Mouse (Mus musculus) neutrophil, adult 5-6 weeks (primary cell): ENCODE data around the gene Fut1. TPM values are rescaled to one million over a fixed set of nuclear protein-coding genes. Genes with fewer than 3 reads are reported as not detected.
A peak's percentile ranks its signal among the peaks of the same experiment; 100 is the strongest.

Experiments used
- ATAC-seq: fragments of 151-379, 151-347 bp; 2 replicates; pipeline ENCODE4 v1.8.0; 2017; ENCODE audit warnings: mild to moderate bottlenecking, moderate TSS enrichment; ENCODE audit not compliant: insufficient number of reproducible peaks, poor library complexity, low FRiP score, severe bottlenecking; ENCODE audit errors: extremely low read depth
- total RNA-seq: library from RNA; stranded (forward); fragments of 200-1000 nt; gene quantifications from 2 replicates; pipeline ENCODE4 v1.2.3, GENCODE M21; 2017

Gene Fut1
- total RNA-seq: not detected in 2 replicates

GRCm38 (mm10) chr7:45617042-45617695 lies at the start of gene Fut1:
TSS of gene Fut1 (plus strand) at chr7:45617289.
- no peak for ATAC-seq

- peak; percentile 92 for ATAC-seq
Measured at GRCm38 (mm10) chr7:45567780-45568516, 49.1 kb upstream of the Fut1 start.

GRCm38 (mm10) chr7:45568601-45569473 lies 48.3 kb upstream of the Fut1 start:
- no peak for ATAC-seq

GRCm38 (mm10) chr7:45570103-45570741 lies 46.9 kb upstream of the Fut1 start, which contains the start of gene Bcat2:
TSS of gene Bcat2 (plus strand) at chr7:45570153.
- peak; percentile 66 for ATAC-seq

GRCm38 (mm10) chr7:45571966-45572365 lies 45.1 kb upstream of the Fut1 start:
- ATAC-seq: no peak

- ATAC-seq: no peak
Measured at GRCm38 (mm10) chr7:45573954-45574353, 43.1 kb upstream of the Fut1 start.

GRCm38 (mm10) chr7:45574472-45575379 lies 42.4 kb upstream of the Fut1 start:
- no peak for ATAC-seq

GRCm38 (mm10) chr7:45585923-45586322 lies 31.2 kb upstream of the Fut1 start:
- ATAC-seq: no peak

- ATAC-seq: no peak
Measured at GRCm38 (mm10) chr7:45587631-45588592, 29.2 kb upstream of the Fut1 start.

- peak; percentile 69 for ATAC-seq
Measured at GRCm38 (mm10) chr7:45589173-45589572, 27.9 kb upstream of the Fut1 start.

GRCm38 (mm10) chr7:45589898-45590297 lies 27.2 kb upstream of the Fut1 start:
- no peak for ATAC-seq

- no peak for ATAC-seq
Measured at GRCm38 (mm10) chr7:45590874-45591273, 26.2 kb upstream of the Fut1 start.

- 0 out of 2 replicates have a peak, but pooled peaks have one; percentile 7 for ATAC-seq
Measured at GRCm38 (mm10) chr7:45591880-45592279, 25.2 kb upstream of the Fut1 start.

GRCm38 (mm10) chr7:45593118-45593815 lies 23.8 kb upstream of the Fut1 start:
- peak; percentile 68 for ATAC-seq

- ATAC-seq: no peak
Measured at GRCm38 (mm10) chr7:45595176-45595575, 21.9 kb upstream of the Fut1 start.

- ATAC-seq: no peak
Measured at GRCm38 (mm10) chr7:45596107-45596506, 21.0 kb upstream of the Fut1 start.
